Mouse (Mus musculus): ENCODE measurements around the gene Cep350.

The Cep350 gene

DNA sequence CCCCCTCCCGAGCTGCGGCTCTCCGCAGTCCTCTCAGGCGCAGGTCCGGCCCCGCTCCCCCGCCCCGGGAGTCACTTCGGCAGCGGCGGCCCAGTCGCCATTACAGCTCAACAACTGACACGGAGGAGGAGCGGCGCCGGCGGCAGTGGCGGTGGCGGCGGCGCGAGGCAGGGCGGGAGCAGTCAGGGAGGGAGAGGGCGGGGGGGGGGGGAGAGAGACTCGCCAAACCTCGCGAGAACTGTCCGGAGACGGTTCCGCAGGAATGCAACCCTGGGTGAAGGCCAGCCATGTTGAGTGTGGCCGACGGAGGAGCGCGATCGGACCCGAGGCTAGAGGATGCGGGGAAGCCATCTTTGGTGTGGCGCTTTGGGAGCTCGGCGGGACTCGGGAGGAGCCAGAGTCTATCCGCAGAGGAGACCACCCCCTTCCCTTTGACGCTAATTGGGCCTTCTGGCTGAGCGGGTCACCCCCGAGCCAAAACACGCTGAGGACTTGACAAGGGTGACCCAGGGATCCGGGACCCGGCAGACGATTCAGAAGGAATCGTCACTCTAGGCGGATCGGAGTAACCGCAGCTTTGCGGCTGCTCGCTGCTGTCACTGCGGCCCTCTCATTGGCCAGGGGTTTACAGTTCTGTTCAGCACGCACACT, at the start of gene Cep350:
Cep350 (minus strand) TSS at position 188 of the 651 bp plus-strand sequence.
- DNase-seq (ENCODE audit: low read depth), result peak; percentile 99

- DNase-seq (ENCODE audit: low read depth), result no peak
Observed at GRCm38 (mm10) chr1:156020402-156020801, 47.3 kb upstream of the Cep350 start.

DNA sequence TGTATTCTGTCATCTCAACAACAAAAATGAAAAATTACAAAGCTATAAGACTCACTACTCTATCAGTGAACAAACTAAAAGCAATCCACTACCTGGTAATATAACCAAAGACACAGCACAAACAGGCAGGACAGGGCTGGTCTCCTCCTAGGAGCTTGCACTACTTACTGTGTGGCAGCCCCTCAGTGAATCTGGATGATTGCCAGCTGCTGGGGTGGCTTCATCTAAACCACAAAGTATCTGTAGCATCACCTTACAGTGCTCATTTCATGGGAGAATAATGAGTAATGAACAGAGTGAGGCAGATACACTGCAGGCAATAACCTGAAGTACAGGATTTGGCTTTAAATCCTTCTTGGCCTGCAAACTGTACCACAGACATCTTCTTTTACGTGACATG, 46.7 kb upstream of the Cep350 start:
- DNase-seq (ENCODE audit: low read depth), result no peak

DNA sequence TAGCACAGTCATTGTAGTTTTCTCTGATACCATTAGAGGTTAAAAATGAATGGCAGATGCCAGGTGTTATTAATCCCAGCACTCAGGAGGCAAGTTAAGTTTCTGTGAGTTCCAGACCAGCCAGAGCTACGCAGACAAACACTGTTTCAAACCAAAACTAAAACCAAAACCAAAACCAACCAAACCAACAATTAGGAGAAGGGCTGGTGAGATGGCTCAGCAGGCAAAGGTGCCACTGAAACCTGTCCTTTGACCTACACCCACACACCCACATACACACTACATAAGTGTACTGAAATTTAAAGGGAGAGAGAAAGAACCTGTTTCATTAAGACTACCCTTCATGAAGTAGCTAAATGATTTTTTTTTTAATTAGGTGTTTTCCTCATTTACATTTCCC, 35.9 kb upstream of the Cep350 start:
- no peak for DNase-seq (ENCODE audit: low read depth)

GRCm38 (mm10) chr1:156005906-156006305, 32.9 kb upstream of the Cep350 start:
- no peak for DNase-seq (ENCODE audit: low read depth)

- peak; percentile 29 for DNase-seq (ENCODE audit: low read depth)
Observed at GRCm38 (mm10) chr1:156003201-156003935, 30.3 kb upstream of the Cep350 start.

GRCm38 (mm10) chr1:156002366-156002765, 29.3 kb upstream of the Cep350 start:
- DNase-seq (ENCODE audit: low read depth), result no peak

DNA sequence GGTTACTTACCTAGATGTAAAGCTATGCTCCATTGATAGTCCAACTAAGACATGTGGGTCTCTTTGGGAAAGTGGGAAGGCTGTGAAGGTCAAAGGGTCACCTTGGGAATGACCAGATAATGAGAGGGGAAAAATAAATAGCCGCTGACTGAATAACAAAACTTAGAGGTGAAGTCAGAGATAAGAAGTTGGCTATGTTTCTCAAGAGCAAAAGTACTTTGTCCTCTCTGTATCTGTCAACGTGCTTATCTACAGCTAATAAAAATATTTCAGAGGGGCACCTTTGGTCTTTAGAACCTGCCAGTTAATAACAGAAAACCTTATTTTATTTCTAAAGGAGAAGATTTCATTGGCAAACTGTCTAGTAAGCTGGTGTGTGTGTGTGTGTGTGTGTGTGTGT, 22.6 kb upstream of the Cep350 start:
- DNase-seq (ENCODE audit: low read depth), result no peak

DNA sequence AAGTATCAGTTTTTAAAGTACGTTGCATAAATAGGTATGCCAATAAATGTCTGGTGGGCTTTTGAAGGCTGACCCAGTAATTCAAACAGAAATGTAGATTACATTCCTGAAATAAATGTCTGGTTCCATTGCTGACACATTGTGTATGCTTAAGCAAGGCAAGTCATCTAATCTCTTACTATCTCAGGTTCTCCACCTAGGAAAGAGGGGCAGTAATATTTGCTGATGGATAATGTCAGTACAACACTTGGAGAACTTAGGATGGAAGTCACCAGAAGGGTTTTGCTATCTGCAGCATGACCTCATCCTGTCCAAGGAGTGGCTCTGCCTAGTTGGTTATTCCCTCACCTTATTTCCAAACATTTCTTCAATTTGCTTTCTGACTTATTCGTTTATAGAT, 21.5 kb upstream of the Cep350 start:
- no peak for DNase-seq (ENCODE audit: low read depth)

DNA sequence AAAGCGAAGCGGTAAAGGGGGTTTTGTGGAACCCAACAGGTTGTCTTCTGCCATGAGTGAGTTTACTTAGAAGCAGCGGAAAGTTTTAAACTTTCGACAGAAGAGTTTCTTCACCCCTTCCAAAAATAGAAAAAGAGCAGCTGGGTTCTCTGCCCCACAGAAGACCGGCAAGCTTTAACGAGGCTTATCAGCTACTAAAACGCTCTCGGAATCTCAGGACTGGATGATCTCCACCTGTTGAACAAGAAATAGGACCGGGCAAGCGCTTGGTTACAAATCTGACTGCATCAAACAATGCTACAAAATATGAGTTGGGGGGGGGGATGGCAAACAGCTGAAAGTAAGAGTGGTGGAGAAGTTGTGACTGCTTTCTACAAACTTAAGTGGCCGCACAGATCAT, 17.3 kb upstream of the Cep350 start:
- no peak for DNase-seq (ENCODE audit: low read depth)

DNA sequence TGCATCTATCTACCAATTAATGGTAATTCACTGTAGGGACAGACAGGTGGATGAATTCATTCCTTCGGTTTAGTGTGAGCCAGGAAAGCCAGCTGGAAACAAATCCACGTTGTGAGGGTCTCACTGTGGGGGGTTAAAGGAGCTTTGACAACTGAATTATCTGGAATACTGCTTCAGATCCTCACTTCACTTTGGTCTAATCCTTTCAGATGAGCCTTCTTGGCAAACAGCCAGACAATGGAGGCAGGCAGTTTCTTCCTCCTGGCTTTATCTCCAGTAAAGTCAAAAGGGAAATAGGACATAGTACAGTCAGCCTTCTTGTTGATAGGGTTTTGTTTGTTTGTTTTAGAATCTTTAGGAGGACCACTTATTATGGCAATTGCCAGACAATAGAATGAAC, 16.3 kb upstream of the Cep350 start:
- DNase-seq (ENCODE audit: low read depth), result peak; percentile 9

DNA sequence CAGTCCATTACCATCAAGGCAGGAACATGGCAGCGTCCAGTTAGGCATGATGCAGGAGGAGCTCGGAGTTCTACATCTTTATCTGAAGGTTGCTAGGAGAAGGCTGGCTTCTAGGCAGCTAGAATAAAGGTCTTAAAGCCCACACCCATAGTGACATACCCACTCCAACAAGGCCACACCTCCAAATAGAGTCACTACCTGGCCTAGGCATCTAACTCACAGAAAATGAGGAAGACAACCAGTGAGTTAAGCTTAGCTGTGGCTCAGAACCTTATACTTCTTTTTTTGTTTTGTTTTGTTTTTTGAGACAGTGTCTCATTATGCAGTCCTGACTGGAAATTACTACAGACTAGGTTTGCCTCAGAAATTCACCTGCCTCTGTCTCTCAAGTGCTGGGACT, 14.6 kb upstream of the Cep350 start:
- DNase-seq (ENCODE audit: low read depth), result no peak

GRCm38 (mm10) chr1:155974931-155975330, 1.9 kb upstream of the Cep350 start:
- no peak for DNase-seq (ENCODE audit: low read depth)

DNA sequence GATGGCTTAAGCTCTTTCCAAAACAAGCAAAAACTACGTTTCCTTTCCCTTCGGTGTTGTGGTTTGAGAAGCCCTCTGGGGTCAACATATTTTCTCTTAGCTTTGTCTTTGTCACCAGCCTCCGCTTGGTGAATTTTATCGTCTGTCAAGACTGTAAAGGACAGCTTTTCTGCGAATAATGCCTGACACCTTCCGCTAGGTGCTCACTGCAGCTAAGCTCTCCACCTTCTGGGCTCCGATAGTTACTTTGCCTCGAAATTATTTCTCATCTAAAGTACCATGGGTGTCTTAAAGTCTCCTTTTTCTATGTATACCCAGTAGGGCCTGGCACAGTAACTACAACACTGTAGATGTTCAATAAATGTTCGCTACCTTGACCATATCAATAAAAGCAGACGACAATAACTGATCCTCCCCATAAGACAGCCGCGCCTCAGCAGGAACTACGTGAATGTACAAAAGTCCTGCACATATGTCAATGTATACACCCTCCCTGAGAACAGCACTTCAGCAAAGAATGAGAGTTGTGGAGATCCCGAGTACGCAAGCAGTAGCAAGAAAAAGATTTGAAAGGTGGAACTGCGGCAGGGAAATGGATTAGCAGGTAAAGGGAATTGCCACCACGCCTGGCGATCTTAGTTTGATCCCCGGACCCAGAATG, 794 bp upstream of the Cep350 start:
- no peak for DNase-seq (ENCODE audit: low read depth)

GRCm38 (mm10) chr1:155972146-155973067, 648 bp downstream of the Cep350 start:
- DNase-seq (ENCODE audit: low read depth), result peak; percentile 18

GRCm38 (mm10) chr1:155949170-155949569, 23.9 kb downstream of the Cep350 start:
- DNase-seq (ENCODE audit: low read depth), result no peak

DNA sequence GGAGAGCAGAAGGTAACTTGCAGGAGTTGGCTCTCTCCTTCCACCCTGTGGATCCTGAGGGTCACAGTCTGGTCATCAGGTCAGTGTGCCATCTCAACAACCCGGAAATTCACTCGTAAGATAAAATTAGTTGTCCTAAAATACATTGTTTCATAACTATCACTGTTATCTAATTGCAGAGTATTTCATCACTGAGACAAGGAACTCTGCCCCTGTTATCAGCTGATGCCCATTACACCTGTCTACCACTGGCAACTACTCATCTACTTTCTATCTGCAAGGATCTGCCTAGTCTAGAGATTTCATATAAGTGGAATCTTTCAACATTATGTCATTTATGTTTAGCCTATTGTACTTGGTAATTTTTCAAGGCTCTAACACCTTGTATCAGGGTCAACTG, 28.7 kb downstream of the Cep350 start:
- no peak for DNase-seq (ENCODE audit: low read depth)

- no peak for DNase-seq (ENCODE audit: low read depth)
Observed at GRCm38 (mm10) chr1:155937416-155937815, 35.6 kb downstream of the Cep350 start.

GRCm38 (mm10) chr1:155934702-155935101, 38.4 kb downstream of the Cep350 start:
- no peak for DNase-seq (ENCODE audit: low read depth)

DNA sequence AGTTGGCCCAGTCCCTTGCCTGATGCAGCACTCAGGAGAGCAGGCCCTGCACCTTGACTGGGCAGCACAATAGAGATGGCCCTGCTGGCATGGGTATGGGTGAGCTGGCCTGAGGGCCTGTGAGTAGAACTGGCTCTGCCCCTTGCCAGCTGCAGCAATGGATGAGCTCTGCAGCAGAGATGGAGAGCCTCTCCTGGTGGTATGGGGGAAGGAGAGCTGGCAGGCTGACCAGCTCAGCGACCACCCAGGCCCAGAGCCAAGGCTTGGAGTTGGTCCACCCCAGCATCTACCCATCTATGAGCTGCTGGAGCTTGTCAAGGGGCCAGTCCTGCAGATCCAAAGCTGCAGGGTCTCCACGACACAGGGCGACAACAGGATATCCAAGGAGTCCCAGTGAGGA, 69.5 kb downstream of the Cep350 start:
- DNase-seq (ENCODE audit: low read depth), result no peak

DNA sequence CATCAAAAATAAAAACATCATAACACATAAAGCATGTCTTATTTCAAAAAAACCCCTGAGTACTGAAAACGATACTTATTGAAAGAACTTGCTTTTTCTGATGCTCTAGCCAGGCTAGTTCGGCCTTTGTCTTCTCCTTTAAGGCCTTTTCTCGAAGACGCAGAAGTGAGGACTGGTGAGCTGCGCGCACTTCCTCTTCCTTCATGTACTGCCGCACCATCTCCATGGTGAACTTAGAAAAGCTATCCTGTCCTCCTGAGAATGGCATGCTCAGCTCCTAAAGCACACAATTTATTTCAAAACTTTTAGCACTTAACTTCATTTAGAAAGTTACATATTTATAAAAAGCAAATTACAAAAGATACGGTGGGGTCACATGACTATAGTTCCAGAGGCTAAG, 71.7 kb downstream of the Cep350 start:
- no peak for DNase-seq (ENCODE audit: low read depth)

DNA sequence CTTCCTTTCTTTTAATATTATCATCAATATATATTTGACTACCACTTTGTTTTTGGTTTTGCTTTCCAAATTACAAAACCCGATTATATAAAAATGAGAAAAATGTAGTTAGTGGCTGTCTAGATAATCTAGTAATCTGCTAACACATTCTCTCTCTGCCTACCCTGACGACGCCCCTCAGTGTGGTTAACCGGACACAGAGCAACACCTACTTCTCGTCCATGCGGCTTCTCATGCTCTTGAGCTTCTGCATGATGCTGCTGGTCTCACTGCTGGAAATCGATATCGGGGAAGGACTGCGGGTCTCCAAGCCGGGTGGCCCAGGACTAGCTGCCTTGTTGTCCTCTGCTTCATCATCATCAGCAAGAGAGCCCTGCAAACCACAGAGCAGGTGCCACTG, 78.7 kb downstream of the Cep350 start:
- no peak for DNase-seq (ENCODE audit: low read depth)

All from NIH3T3 (cell line).